ENCODE assay signal across 30 mouse cellular contexts in genomic region chr7:97569372-97569771, GRCm38 (mm10).
"Had no signal": no experiment of that assay in that cellular context is flagged by ENCODE, and none has a peak within 500 bp of the region (broad histone marks: within the 10 kb centered on the region; RNA-seq: fewer than 3 reads in every experiment).

No protein-coding gene starts in this region.

- H3K27ac ChIP-seq: left cerebral cortex, adult 2 months; limb, embryonic 10.5 days; limb, embryonic 12.5 days; limb, embryonic 13.5 days; limb, embryonic 15.5 days; liver, embryonic 13.5 days; liver, embryonic 14.5 days; liver, embryonic 15.5 days; lung, embryonic 15.5 days; macrophage; midbrain, embryonic 10.5 days; midbrain, embryonic 12.5 days; midbrain, embryonic 13.5 days; midbrain, embryonic 15.5 days; neural tube, embryonic 12.5 days; neural tube, embryonic 13.5 days had no signal

- H3K9me3 ChIP-seq: limb, embryonic 10.5 days; limb, embryonic 12.5 days; limb, embryonic 13.5 days; limb, embryonic 15.5 days; liver, embryonic 13.5 days; liver, embryonic 15.5 days; lung, embryonic 15.5 days; megakaryocyte, embryonic 14.5 days; midbrain, embryonic 10.5 days; midbrain, embryonic 12.5 days; midbrain, embryonic 13.5 days; midbrain, embryonic 15.5 days; neural tube, embryonic 12.5 days; neural tube, embryonic 13.5 days had no signal

- H3K27me3 ChIP-seq: limb, embryonic 12.5 days; limb, embryonic 13.5 days; limb, embryonic 15.5 days; liver, embryonic 13.5 days; liver, embryonic 15.5 days; lung, embryonic 15.5 days; megakaryocyte, embryonic 14.5 days; midbrain, embryonic 12.5 days; midbrain, embryonic 13.5 days; midbrain, embryonic 15.5 days; neural tube, embryonic 12.5 days; neural tube, embryonic 13.5 days had no signal

- H3K9ac ChIP-seq: limb, embryonic 12.5 days; limb, embryonic 13.5 days; limb, embryonic 15.5 days; liver, embryonic 13.5 days; liver, embryonic 14.5 days; liver, embryonic 15.5 days; lung, embryonic 14.5 days; lung, embryonic 15.5 days; midbrain, embryonic 12.5 days; midbrain, embryonic 13.5 days; midbrain, embryonic 15.5 days; neural tube, embryonic 12.5 days; neural tube, embryonic 13.5 days had no signal

- H3K4me1 ChIP-seq: limb, embryonic 10.5 days; limb, embryonic 12.5 days; limb, embryonic 13.5 days; limb, embryonic 15.5 days; liver, embryonic 15.5 days; lung, embryonic 15.5 days; megakaryocyte, embryonic 14.5 days; midbrain, embryonic 10.5 days; midbrain, embryonic 12.5 days; midbrain, embryonic 13.5 days; midbrain, embryonic 15.5 days; neural tube, embryonic 12.5 days; neural tube, embryonic 13.5 days had no signal

- ATAC-seq: lung, postnatal 0 days; midbrain, embryonic 13.5 days; midbrain, embryonic 15.5 days; midbrain, embryonic 16.5 days had no signal

- H3K4me2 ChIP-seq: limb, embryonic 12.5 days; limb, embryonic 13.5 days; limb, embryonic 15.5 days; liver, embryonic 13.5 days; liver, embryonic 15.5 days; lung, embryonic 14.5 days; lung, embryonic 15.5 days; midbrain, embryonic 11.5 days; midbrain, embryonic 12.5 days; midbrain, embryonic 13.5 days; midbrain, embryonic 15.5 days; neural tube, embryonic 12.5 days; neural tube, embryonic 13.5 days had no signal

- DNase-seq: left cerebral cortex, postnatal 4 days; liver, embryonic 13.5 days; lung, adult 18-20 months; lung, adult 2 months; lung, embryonic 14.5 days; lung, postnatal 10 days; lung, postnatal 14 days; lung, postnatal 36 days; lung, postnatal 4 days; midbrain, embryonic 14.5 days had no signal

- H3K4me3 ChIP-seq: left cerebral cortex, adult 2 months; limb, embryonic 10.5 days; limb, embryonic 12.5 days; limb, embryonic 13.5 days; limb, embryonic 15.5 days; liver, embryonic 13.5 days; liver, embryonic 15.5 days; lung, embryonic 15.5 days; megakaryocyte, embryonic 14.5 days; midbrain, embryonic 10.5 days; midbrain, embryonic 12.5 days; midbrain, embryonic 13.5 days; midbrain, embryonic 15.5 days; myocyte; neural tube, embryonic 12.5 days; neural tube, embryonic 13.5 days had no signal

- H3K36me3 ChIP-seq: limb, embryonic 10.5 days; liver, embryonic 13.5 days; liver, embryonic 15.5 days; lung, embryonic 15.5 days; midbrain, embryonic 10.5 days had no signal
